Mouse (Mus musculus) gastrocnemius, adult 8-10 months (tissue): Measurements from ENCODE around the gene Zfp36l2. TPM values are rescaled to one million over a fixed set of nuclear protein-coding genes. Genes with fewer than 3 reads are reported as not detected.

Experiments used
- DNase-seq, 2 experiments: peaks; one replicate each; pipeline ENCODE4 v3.0.0; 2022; ENCODE audit warnings: low spot score in 2 of 2
- total RNA-seq, 4 experiments: library from RNA; stranded (reverse); gene quantifications; 2 replicates each; pipeline ENCODE4 v1.2.4; 2022

Gene Zfp36l2
- total RNA-seq, 4 experiments from 2014 or later, result 5.1 to 10.3 (median 7.5) TPM

DNA sequence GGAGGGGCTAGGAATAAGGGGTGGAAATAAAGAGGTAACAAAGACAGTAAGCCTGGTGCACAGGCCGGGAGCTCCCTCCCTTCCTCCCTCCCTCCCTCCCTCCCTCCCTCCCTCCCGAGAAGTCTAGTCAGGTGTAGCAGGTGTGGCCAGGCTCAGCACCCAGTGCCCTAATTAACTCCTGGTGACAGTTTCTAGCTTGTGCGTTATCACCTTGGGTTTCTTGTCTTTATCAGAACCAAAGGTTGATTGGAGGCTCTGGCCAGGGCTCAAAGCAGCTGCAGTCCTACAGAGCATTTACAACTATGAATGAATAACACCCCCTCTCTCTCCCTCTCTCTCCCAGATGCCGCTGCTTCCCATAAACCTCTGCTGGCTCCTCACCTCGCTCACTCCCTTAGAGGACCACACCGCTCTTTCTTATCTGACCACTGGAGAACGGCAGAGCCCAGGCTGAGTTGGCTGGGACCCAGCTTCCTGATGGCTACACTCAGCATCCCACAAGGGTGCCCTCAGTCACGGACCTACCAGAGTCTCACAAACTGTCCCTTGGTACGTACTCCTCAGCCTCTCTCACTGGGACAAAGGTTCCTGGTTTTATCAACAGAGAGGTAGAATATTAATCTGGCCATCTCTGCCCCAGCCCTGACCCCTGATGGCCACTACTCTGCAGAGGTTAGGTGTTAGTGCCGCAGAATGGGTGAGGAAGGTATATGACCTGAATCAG, 50.9 kb downstream of the Zfp36l2 start:
- no peak for DNase-seq

DNA sequence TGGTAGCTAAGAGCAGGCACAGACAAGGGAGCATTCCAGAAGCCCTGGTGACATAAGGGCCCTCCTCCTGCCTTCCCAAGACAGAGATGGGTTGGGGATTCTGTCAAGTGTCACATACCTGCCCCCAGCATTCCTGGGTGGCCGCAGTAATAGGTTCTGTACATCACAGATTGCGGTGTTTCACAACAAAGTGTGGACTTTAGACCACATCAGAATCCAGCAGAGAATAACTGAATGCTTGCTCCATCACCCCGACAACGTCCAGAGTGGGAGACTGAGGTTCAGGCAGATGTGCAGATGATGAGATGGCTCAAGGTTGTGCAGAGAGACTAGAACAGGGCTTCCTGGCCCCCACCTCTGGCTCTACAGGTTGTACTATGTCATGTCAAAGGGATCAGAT, 51.5 kb downstream of the Zfp36l2 start:
- DNase-seq, result no peak

DNA sequence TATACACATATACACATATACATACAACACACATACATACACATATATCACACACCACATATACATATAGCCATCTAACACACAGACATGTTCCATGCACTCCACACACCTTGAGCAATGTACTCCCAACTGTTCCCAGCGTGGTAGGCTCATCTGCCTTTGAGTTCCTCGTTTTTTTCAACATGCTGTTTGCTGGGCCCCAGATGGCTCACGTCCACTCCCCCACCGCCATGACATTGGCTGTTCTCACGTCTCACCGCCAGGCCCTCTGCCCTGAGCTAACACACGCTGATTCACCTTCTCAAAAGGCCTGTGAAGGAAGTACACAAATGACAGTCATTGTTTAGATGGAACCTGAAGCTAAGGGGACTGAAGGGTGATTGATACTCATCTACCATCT, 52.5 kb downstream of the Zfp36l2 start:
- no peak for DNase-seq
